Mouse (Mus musculus): ENCODE results near the gene Cdc14a.

- TF ChIP-seq JUND (IDR thresholded peaks at IDR 0.05; ENCODE audit: low read depth, low read length) (no peak), SMC3 (IDR thresholded peaks at IDR 0.05; ENCODE audit: low read depth, low read length) (no peak), MAX (IDR thresholded peaks at IDR 0.05; ENCODE audit: low read length) (no peak), CTCF (IDR thresholded peaks at IDR 0.05 in 2 of 3, conservative IDR thresholded peaks at IDR 0.05 in 1 of 3; ENCODE audit: control insufficient read depth in 1 of 3, insufficient read depth in 1 of 3, low read depth in 2 of 3, low read length in 3 of 3, poor library complexity in 1 of 3, severe bottlenecking in 1 of 3) (no peak), ELF1 (IDR thresholded peaks at IDR 0.05; ENCODE audit: low read depth, low read length) (no peak), POLR2A (IDR thresholded peaks at IDR 0.05; ENCODE audit: control insufficient read depth in 1 of 2, insufficient read depth in 1 of 2, low read depth in 1 of 2, low read length in 2 of 2, poor library complexity in 1 of 2) (no peak), ZNF384 (IDR thresholded peaks at IDR 0.05; ENCODE audit: low read depth, low read length) (no peak), ZKSCAN1 (IDR thresholded peaks at IDR 0.05; ENCODE audit: low read depth, low read length) (no peak), MAFK (IDR thresholded peaks at IDR 0.05; ENCODE audit: borderline replicate concordance, low read depth, low read length) (no peak), GATA1 (IDR thresholded peaks at IDR 0.05; ENCODE audit: low read depth, low read length) (no peak), USF1 (IDR thresholded peaks at IDR 0.05; ENCODE audit: low read depth, low read length) (no peak)
These were observed 61.9 kb downstream of the Cdc14a start for GRCm38 (mm10) chr3:116361906-116362305.
